Mouse (Mus musculus): ENCODE results near the gene Slc26a5.

Slc26a5 gene

GRCm38 (mm10) chr5:21810924-21811323 lies 54.5 kb downstream of the Slc26a5 start:
- no peak for DNase-seq (ENCODE audit: low spot score in 2 of 2)

- DNase-seq (ENCODE audit: low spot score in 2 of 2), result no peak
Measured at GRCm38 (mm10) chr5:21804837-21805236, 60.6 kb downstream of the Slc26a5 start.

- no peak for DNase-seq (ENCODE audit: low spot score in 2 of 2)
Measured at GRCm38 (mm10) chr5:21803691-21804188, 61.7 kb downstream of the Slc26a5 start.

- no peak for DNase-seq (ENCODE audit: low spot score in 2 of 2)
Measured at GRCm38 (mm10) chr5:21802907-21803306, 62.5 kb downstream of the Slc26a5 start.

- DNase-seq (ENCODE audit: low spot score in 2 of 2), result no peak
Measured at GRCm38 (mm10) chr5:21792166-21792565, 73.2 kb downstream of the Slc26a5 start.

GRCm38 (mm10) chr5:21789061-21789460 lies 76.3 kb downstream of the Slc26a5 start:
- DNase-seq (ENCODE audit: low spot score in 2 of 2), result no peak

GRCm38 (mm10) chr5:21787186-21788105 lies 78.0 kb downstream of the Slc26a5 start:
- DNase-seq (ENCODE audit: low spot score in 2 of 2), result no peak

- DNase-seq (ENCODE audit: low spot score in 2 of 2), result peak; percentile 84 to 89
Measured at GRCm38 (mm10) chr5:21786258-21787185, 78.9 kb downstream of the Slc26a5 start.

GRCm38 (mm10) chr5:21785776-21786175 lies 79.6 kb downstream of the Slc26a5 start:
- no peak for DNase-seq (ENCODE audit: low spot score in 2 of 2)

- DNase-seq (ENCODE audit: low spot score in 2 of 2), result peak; percentile 78 to 88
Measured at GRCm38 (mm10) chr5:21785053-21785452, 80.4 kb downstream of the Slc26a5 start, which contains the start of the genes Dnajc2 and Psmc2. TSS of gene Dnajc2 (minus strand) at chr5:21785251. TSS of gene Psmc2 (plus strand) at chr5:21785283.

GRCm38 (mm10) chr5:21784161-21785052 lies 81.0 kb downstream of the Slc26a5 start:
- DNase-seq (ENCODE audit: low spot score in 2 of 2), result no peak

- no peak for DNase-seq (ENCODE audit: low spot score in 2 of 2)
Measured at GRCm38 (mm10) chr5:21776491-21776890, 88.9 kb downstream of the Slc26a5 start.

GRCm38 (mm10) chr5:21769841-21770240 lies 95.6 kb downstream of the Slc26a5 start:
- no peak for DNase-seq (ENCODE audit: low spot score in 2 of 2)

- no peak for DNase-seq (ENCODE audit: low spot score in 2 of 2)
Measured at GRCm38 (mm10) chr5:21768506-21768905, 96.9 kb downstream of the Slc26a5 start.

Measured in frontal cortex, postnatal 14 days (tissue).